Mouse (Mus musculus): ENCODE measurements around the gene Adam33.

The Adam33 gene

GRCm38 (mm10) chr2:131025230-131025629 is 38.4 kb downstream of the Adam33 start:
- DNase-seq, result no peak

GRCm38 (mm10) chr2:131010566-131010965 is 53.0 kb downstream of the Adam33 start:
- DNase-seq, result no peak

- no peak for DNase-seq
These were observed 54.5 kb downstream of the Adam33 start for GRCm38 (mm10) chr2:131009123-131009522.

Data from lung, postnatal 36 days (tissue).